Mouse (Mus musculus): ENCODE measurements at regions not wholly inside any gene's neighbourhood (a gene's known extent, or its start where the extent isn't known, plus 50 kb on each side); places are given as distances from the start of the nearest gene placed in this dataset.
A peak's percentile ranks its signal among the peaks of the same experiment; 100 is the strongest.
"Not testable (repeated sequence)": the region's sequence is repeated elsewhere in the genome, so short reads cannot be mapped to it uniquely, and the experiment has no call there.

DNA sequence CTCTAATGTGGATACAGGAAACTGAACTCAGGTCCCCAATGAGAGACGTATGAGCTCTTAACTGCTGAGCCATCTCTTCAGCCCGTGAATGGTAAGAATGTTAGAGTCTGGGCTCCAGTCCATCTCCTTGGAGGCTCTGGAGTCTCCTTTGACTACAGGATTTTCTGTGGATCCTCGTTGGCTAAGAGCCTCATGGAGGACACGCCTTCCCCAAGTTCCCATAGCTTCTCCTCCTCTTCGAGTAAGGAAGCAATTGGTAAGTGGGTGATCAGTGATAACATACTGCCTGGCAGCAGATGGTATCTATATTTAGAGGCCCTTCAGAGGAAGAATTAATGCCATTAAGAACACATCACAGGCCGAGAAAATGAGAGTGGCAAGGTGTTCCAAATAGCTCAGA is 164.5 kb upstream of the Castor2 start:
- DNase-seq, result peak; percentile 42

DNA sequence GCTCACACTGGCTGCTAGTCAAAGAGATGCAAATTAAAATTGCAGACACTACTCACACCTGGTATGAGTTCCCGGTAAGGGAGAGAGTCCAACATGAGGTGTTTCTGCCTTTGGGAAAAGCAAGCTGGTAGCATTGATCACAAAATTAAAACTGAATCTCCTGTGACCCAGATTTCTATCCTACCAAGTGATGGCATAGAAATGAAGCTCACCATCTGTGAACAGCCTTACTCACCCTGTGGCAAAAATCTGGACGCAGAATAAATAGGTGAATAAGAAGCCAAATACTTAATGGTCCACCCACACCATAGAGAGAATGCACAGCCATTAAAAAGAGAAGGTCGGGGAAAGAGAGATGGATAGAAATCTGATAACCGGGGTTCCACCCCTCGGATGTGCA is 169.4 kb upstream of the Castor2 start:
- peak; percentile 40 for DNase-seq

DNA sequence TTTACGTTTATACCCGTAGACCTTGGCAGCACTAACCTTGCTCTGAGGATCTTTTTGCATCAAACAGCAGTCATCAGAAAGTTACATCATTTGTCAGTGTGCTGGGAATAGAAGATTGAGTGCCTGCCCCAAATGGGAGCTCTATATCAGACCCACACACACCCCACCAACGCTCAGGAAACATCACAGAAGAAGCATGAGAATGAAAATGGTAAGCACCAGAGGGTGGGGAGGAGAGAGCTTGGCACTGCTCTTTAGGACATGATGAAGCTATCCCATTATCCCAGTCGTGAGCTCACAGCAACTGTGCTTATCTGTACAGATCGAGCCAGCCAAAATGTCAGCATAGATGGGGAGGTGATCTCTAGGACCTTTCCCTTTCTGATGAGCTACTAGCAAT is 172.5 kb upstream of the Castor2 start:
- no peak for DNase-seq

DNA sequence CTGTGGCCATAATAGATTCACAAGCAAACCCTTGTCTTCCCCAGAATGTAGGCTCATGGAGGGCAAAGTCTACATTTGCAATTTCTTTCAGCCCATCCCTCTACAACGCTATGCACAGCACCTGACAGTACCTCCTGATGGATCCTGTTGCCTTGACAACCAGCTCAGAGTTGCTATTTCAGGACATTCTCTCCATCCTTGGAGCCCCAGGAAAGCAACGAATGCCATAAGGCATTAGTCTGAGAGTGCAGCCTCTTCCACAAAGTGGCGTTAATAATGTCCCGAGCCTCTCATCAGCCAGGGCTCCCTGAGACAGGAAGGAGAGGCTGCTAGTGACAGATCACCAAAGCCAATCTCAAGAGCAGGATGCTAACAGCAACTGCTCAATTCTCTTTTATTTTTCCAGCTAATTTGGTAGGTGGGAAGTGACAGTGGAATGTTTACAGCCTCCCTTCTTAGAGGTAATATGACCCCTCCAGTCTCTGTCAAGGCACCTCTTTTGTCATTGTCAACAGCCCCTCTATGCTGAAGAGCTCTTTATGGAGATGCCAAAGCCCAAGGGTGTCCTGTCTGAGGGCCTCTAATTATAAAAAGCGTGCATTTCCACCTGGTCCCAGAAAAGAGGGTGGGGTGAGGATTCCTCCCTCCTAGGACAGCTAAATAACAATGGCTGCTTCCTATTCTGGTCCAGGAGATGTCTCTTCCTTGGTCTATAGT is 174.2 kb upstream of the Castor2 start:
- DNase-seq, result peak; percentile 56

DNA sequence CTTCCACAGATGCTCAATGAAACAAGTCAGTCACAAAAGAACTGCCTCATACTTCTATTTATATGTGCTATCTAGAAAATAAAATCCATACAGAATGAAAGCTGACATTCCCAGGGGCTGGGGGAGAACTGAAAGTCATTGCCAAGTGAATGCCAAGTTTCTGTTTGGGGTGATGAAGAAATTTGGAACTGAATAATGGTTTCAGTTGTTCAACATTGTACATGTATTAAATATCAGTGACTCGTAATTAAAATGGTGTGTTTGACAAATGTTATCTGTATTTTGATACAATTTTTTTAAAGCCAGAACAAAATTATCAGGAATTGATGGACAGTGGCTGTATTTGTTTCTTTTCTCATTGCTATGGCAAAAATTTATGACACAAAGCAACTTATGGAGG is 177.3 kb upstream of the Castor2 start:
- DNase-seq, result no peak

DNA sequence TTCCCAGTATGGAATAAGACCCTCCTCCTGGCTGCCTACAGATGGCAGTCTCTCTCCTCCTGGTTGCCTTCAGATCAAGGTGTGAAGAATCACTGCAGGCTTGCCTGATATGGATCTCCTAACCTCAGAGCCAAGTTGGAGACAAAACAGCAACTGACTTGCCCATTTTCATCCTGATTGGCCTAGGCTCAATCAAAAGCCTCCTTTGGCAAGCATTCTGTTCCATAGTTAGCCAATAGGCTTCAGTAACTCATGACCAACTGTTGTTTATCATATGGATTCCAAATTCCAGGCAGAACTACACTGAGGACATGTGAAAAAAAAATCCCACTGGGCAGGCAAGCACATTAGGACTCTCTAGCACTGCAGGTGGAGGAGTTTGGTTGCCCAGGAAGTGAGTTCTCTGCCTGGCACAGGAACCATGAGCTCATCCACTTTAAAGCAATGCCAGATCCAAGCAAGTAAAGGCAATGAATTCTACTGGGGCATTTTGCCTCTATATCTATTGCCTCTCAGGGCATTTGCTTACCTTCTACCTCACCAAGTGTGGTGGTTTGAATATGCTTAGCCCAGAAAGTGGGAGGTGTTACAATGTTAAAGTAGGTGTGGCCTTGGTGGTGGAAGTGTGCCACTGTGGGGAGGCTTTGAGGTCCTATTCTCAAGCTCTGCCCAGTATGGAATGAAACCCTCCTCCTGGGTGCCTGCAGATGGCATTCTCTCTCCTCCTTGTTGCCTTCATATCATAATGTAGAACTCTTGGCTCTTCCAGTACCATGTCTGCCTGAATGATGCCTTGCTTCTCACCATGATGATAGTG is 183.6 kb upstream of the Castor2 start:
- peak; percentile 63 for DNase-seq

DNA sequence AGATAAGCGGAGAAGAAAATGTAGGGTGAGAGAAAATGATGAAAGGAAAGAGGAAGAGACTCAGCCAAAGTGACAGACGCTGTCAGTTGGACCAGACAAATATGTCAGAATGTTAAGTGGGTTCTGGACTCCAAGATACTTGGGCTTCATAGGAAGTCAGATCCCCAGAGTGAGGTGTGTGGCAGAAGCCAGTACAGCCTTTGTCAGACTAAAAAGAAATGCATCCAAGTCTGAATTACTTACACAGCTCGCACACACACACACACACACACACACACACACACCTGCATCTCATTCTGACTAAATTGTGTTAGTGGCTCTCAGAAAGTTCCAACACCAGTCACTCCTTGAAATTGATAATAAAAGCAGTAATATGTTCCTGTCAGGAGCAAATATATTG is 192.1 kb upstream of the Castor2 start:
- DNase-seq, result no peak

DNA sequence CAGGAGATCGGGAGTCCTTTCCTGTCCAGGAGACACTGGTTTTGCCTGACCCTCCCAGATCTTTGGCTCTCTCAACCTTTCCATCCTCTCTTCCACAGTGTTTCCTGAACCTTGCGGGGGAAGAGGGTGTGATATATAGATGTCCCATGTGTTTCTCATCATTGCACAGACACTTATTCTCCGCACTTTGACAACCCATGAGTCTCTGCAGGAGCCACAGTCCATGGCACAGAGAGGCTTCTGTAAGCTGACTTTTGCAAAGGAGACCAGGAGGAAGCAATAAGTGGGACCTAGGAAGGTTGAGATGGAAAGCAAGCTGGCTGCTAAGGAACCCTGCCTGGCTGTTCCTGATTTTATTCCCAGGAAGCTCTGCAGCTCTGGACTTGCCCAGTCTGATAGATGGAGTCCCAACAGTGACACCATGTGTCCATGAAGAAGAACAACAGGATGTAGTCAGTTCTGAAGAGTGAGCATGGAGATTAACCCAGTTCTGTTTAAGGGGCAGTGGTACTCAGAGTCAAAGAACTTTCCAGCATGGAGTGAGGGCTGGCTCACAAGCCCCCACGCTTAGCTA is 201.4 kb upstream of the Castor2 start:
- peak; percentile 49 for DNase-seq

DNA sequence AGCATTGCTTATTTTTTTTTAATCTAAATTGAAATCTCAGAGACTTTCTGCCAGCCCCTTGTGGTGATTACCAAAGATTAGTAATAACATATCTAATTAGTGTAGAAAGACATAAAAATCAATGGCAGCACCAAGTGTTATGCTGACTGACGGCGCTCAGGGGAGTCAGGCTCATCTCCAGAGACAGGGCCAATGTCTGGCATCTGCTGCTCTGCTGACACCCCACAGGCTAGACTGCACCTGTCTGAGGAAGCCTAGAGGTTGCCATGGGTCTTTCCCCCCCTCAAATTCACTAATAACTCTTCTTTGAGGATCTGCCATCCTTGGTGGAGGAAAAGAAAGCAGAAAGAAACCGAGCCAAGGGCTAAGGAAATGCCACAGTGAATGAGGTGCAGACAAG is 208.8 kb upstream of the Castor2 start:
- no peak for DNase-seq

DNA sequence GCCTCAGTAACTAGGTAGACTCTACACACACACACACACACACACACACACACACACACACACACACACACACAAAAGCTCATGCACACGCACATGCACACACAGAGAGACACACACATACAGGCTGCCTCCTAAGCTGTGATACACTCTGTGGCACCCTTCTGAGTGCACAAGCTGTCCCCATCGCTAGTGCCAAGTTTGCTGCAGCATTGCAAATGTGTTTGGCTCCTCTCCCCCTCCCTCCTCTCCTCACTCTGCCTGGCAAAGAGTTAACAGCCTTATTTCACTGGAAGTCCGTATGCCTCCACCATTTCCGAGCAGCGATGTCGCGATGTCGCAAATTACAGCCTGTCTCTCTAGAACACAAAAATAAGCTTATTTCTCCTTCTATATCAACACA is 209.7 kb upstream of the Castor2 start:
- DNase-seq, result peak; percentile 87

DNA sequence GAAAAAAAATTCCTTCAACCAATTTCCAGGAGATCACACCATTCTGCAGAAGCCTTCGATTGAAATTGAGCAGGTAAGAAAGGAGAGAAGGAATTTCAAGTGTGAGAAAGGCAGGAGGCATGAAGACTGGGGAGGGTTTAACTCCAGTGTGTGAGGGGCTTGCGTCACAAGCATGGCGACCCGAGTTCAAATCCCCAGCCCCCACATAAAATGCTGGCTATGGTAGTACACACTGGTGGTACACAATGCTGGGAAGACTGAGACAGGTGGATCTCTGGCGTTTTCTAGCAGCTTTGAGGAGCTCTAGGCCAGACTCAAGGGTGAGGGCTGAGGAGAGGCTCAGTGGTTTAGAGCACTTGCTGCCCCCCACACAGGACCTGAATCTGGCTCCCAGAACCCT is 214.0 kb upstream of the Castor2 start:
- no peak for DNase-seq

DNA sequence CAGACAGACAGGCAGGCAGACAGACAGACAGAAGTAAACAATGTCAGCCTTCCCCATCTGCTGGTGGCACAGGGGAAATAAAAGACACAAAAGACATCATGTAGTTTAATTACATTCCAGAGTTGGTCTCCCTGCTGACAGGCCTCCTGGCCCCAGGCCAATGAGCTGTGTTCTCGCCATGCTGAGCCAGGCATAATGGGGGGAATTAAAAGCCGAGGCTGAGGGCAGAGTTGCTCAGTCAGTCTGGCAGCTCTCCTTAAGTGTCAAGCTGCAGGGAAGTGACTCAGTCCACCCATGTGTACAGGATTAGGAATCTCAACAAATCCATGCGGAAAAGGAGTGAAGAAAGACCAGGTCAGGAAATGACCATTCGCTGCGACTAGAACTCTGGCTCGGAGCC is 214.5 kb upstream of the Castor2 start:
- peak; percentile 66 for DNase-seq

DNA sequence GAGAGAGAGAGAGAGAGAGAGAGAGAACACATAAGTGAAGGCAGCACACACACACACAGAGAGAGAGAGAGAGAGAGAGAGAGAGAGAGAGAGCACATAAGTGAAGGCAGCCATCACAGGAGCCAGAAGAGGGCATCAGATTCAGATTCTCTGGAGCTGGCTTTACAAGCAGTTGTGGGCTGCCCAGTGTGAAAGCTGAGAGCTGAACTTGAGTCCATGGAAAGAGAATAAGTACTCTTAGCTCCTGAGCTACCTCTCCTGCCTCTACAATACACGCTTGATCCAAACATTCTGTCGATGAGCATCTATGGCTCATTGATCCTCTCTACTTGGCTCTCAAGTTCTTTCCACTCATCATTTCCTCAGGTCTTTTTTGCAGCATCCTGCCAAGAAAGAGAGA is 214.9 kb upstream of the Castor2 start:
- DNase-seq, result no peak

DNA sequence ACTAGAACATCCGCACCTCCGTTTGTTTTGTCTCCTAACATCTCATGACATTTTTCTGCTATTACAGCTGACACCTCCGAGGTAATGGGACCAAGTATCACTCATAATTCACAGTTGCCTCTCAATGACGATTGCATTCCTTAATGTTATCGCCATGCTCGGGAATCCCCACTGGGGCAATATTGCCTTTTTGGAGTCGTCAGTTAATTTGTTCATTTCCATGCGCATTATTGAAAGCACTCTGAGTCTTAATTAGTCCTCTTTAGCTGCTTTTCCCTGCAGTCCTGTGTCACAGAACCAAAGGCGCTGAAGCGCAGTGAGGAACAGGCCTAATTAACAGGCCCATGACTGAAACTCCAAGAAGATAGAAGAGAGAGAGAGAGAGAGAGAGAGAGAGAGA is 255.0 kb upstream of the Castor2 start:
- no peak for DNase-seq

DNA sequence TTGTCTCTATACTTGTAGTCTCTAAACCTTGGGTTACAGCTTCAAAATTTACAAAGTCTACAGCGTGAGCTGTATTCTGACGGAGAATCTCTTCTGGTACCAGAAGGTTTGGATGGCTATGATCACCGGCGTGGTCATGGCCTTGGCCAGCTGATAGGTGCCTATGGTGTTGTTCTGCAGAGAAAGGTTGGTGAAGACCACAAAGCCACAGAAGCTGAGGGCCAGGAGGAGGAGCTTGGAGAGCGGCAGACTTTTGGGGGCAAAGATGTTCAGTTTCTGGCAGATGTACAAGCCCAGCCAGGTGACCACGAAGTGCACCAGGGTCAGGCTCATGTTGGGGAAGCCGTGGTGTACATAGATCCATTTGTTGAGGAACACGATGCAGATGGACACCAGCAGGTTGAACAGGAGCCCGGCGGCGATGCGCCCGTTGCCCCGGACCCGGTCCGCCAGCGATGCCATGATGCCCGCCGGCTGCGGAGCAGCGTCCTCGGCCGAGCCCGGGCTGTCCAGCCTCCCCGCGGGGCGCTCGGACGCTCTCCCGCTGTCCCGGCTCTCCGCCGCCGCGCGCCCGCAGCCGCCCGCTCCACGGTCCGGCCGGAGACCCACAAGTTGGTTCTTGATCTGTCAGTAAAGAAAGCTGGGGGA is 257.3 kb upstream of the Castor2 start:
- not testable (repeated sequence) for DNase-seq

DNA sequence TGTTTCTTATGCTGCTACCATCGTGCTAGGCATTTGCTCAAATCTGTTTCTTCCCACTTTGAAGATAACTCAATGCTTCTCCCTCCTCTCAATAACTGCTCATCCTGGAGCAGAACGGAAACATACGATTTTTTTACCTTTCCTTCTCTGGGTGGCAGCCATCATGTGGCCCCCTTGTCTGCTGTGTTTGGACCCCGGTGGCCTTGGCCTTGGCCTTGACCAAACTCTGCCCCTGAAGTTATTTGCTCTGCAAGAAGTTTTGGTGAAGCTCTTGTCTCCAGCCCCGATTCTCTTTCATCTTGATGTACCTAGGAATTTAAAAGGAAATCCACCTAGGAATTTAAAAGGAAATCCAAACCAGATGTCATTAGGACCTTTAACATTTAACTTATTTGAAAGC is 261.2 kb upstream of the Castor2 start:
- DNase-seq, result no peak

DNA sequence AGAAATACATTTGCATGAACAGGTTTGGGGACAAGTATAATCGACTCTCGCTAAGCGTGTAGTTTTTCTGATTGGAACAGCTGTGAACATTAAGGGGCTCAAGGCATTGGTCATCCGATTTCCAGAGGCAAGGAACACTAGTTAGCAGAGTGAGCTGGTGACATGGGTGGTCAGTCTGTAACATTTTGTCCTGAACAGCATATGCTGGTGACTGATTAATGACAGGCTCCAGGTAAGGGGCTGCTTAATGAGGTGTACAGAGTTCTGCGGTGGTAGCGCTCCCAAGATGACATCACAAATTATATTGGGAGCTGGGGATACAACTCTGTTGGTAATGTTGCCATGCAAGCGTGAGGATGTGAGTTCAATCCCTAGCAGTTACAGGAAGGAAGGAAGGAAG is 266.3 kb upstream of the Castor2 start:
- DNase-seq, result no peak

DNA sequence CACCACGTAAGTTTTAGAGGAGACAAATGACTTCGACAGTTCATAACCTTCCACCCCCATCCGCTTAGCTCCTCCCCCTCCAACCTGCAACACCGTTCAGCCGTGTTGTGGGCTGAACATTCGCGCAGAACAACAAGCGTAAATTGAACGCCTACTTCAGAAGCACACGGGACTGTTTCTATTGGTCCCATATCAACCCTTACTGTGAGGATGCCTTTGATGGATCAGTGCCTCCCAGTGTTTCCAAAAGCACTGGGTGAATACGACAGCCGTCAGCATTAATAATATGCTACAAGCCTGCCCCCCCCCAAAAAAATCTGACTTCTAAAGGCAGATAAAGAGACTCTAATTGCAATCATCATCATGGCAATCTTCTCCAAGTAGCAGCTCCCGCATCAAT is 271.3 kb upstream of the Castor2 start:
- DNase-seq, result no peak

DNA sequence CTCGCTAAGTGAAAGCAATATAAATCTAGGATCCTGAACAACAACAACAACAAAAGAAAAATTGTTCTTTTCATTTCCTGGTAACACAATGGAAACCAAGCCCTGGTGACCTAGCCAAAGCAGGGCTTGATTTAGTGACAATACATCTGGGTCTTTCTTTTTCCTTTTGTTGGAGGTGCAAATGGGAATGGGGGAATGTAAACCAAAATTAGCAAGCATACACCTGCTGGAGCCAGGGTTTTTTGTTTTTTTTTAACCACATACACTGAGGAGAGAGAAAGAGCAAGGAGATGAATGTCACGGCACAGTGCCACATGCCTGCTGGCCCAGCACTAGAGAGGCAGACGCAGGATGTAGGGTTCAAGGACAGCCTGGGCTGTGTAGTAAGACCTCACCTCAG is 275.6 kb upstream of the Castor2 start:
- DNase-seq, result no peak

DNA sequence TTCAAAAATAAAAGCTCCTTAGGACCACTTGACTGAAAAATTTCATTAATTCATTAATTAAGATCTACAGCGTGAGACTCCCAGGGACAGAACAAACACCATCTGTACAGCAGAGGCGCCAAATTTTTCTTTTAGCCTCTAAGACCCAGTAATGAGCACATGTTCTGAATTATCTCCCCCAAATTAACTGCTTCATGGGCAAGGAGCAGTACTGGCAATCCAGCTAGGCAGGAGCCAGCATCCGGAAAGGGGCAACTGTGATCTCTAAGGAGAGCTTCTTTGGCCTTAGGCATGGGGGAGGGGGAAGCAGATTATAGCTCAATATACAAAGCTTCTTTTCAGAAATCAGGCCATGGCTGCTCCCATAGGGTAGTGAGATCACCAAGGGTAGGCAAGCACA is 278.2 kb upstream of the Castor2 start:
- no peak for DNase-seq

DNA sequence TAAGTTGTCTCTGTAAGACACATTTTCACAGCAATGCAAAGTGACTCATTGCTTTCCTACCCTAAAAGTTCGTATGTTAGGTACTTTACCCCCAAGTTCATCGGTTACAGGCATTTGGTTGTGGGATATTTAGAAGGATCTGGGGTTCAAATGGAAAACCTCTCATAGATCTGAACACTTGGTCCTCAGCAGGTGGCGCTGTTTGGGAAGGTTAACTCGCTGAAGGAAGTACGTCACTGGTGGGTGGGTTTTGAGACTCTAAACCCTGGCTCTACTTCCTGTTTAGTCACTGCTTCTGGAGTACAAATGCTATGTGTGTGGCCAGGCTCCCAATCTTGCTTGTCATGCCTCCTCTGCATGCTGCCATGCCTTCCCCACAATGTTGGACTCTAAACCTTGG is 284.0 kb upstream of the Castor2 start:
- no peak for DNase-seq

DNA sequence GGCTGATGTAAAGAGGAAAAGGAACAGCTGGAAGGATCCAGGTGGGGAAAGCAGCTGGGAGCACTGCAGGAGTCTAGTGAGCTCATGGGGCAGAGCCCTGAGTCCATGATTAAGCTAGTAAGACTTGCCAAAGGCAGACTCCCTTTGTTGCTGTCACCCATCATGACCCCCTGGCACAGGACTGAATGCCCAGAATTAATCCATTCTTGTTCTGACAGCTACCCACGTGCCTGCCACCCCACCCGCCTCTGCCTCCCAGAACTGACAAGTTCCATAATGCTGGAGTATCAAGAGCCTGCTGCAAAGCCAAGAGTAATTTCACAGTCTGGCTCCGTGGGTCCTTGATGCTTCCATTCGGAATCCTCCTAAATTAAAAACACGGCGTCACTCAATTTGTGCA is 285.1 kb upstream of the Castor2 start:
- no peak for DNase-seq

DNA sequence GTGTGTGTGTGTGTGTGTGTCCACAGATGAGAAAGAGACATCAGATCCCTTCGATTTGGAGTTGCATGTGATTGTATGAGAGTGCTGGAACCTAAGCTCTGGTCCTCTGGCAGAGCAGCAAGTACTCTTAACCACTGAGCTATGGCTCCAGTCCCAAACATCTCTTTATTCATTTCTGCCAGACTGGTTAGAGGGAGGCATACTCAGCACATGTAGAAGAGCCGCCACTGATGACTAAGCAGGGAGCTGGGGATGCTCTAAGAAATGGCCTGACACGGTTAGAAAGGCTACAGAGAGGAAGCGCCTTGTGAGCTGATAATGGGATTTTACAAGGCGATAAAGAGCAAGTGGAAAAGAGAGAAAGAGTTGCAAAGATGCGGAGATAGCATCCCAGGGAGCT is 287.3 kb upstream of the Castor2 start:
- DNase-seq, result no peak

DNA sequence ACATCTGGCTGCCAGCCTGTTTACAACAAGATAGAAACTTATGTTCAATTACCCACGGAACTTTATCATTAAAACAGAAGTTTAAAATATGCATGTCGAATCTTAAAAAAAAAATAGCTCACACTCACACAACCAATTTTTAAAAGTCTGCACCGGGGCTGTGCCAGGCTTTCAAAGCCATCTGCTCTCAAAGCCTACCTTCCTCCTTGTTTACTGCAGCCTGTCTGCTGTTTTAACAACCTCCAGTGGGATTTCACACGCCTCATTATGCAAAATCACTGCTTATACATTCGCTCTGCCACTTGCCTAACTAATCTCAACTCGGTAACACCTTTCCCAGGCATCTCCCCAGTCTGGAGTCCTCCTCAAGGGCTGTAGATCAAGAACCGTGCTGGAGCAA is 292.6 kb upstream of the Castor2 start:
- DNase-seq, result no peak

All from cerebellum, adult 11 months (tissue).